Mouse (Mus musculus): Measurements from ENCODE around the gene 9230102O04Rik. TPM values are rescaled to one million over a fixed set of nuclear protein-coding genes. Genes with fewer than 3 reads are reported as not detected.

The 9230102O04Rik gene
- total RNA-seq, 1 experiment from 2014 or later: not detected

DNA sequence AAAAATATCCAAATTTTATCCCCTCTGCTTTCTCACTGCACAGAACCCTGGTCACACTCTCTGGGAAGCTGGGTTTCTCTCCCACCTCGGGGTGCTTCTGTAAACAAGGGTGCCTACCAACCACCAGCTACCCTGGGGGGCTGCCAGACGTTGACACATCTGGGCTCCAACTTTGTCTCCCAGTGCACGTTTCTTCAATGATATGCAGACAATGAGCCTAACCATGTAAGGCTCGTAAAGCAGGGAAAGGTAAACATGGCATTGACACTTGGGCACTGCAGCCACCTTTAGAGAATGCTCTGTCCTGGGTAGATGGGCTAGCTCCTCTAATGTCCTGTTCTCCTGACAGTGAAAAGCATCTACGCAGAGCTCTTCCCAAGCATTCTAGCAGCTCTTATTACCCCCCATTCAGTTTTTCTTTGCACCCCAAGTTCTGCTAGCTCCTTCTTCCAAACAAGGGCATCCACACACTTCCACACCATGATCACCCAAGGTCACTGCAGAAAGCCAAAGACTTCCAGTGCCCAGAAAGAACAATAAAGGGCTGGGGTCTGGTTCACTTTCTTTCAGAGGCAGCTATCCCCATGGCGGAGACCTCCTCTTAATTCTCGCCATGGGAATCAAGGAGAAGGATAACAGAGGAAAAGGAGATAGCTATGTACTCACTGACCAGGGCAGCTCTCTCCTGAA is 2.3 kb downstream of the 9230102O04Rik start:
- ATAC-seq (replicated peaks; ENCODE audit: low read depth, poor library complexity, severe bottlenecking): no peak

DNA sequence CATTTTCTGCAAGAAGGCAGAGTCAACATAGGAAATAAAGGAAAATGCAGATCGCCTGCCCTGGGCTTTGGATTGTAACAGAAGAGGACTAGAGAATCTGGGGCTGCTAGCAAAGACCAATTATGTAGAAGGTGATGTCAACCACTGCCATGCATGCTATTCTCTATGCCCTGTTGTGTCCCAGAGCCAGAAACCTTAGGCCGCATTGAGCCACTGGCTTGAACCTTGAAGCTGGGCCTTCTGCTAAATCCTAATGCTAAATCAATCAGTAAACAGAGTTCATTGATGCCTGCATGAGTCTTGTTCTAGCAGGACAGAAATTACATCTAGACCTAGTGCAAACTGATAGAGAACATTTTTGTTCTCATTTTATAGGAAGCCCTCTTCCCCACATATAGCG is 3.3 kb downstream of the 9230102O04Rik start:
- no peak for ATAC-seq (replicated peaks; ENCODE audit: low read depth, poor library complexity, severe bottlenecking)

DNA sequence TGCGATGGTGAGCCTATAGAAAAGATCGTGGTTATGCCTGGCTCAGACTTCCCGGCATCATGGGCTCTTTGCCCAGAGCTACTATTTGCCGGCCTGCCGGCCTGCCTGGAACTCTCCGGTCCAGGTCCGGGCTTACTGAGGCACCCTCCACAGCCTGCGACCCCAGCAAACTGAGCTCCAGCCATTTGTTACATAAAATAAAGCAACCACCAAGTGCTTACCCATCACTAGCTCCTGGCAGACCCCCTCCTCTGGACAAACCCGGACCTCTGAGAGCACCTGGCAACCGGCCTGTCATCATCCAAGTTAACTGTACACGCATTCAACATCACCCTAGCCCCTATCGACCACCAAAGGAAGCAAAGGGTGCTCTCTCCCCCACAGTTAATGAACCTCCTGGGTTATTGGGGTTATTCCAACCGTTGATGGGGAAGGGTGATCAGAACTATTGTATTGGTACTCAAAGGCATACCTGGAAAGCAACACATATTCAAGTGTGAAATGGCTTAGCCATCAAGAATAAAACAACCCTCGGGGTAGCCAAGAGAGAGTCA is 4.0 kb downstream of the 9230102O04Rik start:
- ATAC-seq (replicated peaks; ENCODE audit: low read depth, poor library complexity, severe bottlenecking): no peak

DNA sequence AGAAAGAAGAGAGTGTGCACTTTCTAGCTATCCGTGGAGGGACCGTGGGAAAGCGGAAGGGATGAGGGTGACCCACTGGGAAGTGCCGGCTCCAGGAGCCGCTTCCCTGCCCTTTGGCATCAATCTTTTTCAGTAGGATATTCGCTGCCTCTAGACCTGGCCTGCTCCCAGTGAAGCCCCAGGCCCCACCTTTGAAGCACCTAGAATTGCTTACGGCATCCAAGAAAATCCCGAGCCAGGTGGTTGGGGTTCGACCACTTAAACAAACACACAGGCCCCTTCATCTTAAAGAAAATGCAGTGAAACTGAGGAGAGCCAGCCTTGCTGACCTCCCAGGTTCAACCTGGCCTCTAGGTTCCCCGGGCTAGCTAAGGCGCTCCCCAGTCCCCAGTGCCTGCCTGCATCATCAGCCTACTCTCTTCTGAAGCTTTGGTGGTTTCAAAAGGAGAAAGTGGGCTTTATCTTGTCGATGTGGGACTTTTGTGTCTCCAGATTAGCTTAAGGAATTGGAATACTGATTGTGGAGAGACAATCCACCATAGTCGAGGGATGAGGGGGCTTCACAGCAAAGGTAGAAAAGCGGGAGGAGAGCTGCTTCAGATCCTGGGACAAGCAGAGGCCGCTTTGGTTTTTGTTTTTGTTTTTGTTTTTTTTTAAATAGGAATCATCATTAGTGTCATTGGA is 4.7 kb downstream of the 9230102O04Rik start:
- ATAC-seq (replicated peaks; ENCODE audit: low read depth, poor library complexity, severe bottlenecking): no peak

DNA sequence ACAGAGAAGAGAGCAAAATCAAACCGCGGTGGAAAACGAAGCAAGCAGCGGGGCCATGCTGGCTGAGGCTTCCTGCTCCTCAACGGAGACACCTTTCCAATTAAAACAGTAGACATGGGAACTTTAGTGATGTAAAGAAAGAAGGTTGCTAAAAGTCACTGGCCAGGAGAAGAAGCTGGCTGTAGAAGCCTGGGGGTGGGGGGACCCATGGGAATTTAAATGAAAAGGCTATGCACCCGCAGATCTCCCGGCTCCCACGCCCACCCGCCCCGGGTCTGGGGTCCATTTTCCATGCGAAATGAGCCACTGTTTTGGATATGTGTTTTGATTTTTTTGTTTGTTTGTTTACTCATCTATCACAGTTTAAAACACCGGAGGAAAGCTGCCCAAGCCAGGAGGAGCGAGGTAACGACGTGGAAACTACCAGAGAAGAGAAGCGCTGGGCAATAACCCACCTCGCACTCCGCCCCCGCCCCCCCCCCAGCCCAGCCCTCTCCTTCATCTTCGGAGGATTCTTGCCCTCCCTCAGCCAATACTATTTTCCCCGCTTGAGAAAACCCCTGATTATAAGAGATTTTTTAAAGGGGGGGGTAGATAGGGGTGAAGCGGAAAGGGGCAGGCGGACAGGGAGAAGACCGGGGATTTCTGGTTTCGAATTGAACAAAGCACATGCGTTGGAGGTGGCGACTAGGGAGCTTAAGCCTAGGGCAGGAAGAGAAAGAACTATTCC is 5.4 kb downstream of the 9230102O04Rik start:
- no peak for ATAC-seq (replicated peaks; ENCODE audit: low read depth, poor library complexity, severe bottlenecking)

DNA sequence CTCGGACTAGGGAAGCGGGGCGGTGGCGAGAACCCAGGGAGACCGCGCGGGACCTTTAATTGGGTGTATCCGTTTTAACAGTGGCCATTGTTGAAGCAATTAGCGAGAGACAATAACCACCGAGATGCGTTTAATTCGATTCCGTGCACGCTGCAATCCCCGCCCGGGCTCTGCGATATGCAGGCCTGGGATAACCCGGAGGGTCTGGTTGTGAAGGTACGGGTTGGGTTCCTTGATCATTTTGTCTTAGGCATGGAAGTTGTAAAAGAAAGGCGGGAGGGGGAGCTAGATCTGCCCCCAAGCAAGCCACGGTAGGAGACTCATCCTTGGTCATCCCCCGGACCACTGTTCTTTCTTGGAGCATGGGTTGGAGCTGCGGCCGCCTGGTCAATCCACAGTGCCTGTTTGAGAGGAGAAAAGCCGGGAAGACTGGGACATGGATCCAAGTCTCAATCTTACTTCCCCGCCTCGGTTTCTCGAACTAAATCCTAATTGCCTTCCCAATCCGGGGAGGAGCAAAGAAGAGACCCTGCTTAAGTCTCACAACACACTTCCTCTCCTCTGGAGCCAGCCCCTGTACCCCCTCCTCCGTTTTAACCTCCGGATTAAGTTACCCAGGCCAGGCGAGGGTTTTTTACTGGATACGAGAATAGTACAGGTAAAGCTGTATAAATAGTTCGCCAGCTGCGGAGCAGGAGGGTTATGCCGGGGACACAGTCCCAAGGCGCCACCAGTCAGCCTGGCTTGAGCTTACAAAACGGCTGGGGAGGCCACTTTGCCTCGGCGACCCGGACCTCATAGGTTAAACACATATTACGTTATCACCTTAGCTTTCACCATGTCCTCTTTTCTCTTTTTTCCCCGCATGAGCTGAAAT is 6.2 kb downstream of the 9230102O04Rik start:
- no peak for ATAC-seq (replicated peaks; ENCODE audit: low read depth, poor library complexity, severe bottlenecking)

DNA sequence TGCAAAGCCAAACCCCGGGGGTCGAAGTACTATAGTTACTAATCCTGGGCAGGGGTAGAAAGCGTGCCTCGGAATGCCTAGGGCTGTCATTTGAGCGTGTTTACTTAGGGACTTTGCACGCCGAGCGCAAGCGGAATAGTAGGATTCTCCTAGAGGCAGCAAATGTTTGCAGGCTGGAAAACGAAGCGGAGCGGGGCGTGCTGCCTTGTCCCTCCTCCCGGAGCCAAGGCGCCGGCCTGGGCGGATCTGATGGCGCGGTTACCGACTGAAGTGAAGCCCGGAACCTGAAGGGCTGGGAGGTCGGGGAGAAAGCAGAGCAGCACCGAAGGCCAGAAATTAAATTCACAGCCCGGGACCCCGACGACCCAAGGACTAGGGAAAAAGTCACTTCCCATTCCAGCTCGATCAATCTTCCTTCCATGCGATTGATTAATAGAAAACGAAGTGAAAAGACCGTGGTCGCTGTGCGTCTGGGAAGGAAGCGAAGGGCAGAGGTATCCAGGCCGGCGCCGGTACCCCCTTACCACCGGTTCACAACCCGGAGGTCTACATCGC is 6.9 kb downstream of the 9230102O04Rik start:
- ATAC-seq (replicated peaks; ENCODE audit: low read depth, poor library complexity, severe bottlenecking): no peak

DNA sequence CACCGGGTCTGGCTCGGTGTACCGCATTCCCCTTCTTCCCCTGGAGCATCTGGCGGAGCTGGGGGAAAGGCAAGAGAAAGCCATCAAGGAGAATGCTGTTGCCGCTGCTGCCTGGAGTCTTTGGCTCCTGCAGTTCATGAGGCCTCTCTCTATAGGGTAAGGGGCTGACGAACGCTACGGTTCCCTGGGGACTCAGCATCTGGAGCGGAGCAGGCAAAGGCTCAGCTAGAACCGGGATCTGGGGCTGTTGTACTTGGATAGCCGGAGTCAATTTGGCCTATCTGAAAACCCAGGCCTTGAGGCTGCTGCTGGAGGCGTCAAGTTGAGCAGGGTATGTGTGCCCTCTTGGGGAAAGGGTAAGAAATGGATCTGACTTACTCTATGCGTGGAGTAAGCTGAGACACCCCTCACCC is 7.7 kb downstream of the 9230102O04Rik start:
- no peak for ATAC-seq (replicated peaks; ENCODE audit: low read depth, poor library complexity, severe bottlenecking)

DNA sequence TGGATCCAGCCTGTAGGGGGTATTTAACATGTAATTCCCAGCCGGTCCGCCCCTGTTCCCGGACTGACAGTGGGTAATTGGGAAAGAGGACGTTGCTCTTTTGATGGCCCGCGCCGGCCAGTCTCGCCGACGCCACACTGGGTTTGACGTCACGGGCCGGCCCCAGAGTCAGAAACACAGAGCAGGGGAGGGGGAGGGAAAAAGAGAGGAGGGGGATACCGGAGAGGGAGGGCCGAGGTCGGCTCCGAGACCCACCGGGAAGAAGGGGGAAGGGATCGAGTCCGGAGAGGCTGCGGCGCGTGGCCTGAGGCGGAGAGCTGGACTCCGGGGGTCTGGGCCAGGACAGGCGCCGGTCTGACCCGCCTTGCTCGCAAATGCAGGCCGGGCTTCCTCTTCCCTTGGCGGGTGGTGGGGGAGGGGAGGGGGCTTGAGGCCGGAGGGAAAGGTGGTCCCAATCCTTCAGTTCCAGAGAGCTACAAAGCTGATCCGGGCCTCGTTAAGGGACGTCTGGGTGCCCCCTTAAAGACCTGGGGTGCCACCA is 8.2 kb downstream of the 9230102O04Rik start, which contains the start of gene 4930412O13Rik:
Gene 4930412O13Rik, plus strand, starts transcription at position 202 of the 541 bp plus-strand sequence.
- no peak for ATAC-seq (replicated peaks; ENCODE audit: low read depth, poor library complexity, severe bottlenecking)

DNA sequence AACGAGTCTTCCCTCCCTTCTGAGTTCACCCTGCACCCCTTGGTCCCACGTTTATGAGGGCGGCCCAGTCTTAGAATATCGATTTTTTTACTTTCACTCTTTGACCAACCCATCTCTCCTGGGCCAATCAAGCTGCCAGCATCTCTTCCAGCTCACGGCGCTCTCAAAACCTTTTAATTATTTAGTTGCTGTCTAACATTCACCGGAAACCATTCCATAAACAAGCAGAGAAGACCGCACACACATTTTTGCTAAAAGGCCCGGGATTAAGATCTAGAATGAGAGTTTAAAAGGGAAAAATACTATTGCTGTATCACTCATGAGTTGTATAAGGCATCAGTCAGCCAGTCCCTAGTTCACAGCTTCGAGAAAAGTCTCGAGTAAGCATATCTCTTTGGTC is 9.1 kb downstream of the 9230102O04Rik start:
- no peak for ATAC-seq (replicated peaks; ENCODE audit: low read depth, poor library complexity, severe bottlenecking)

DNA sequence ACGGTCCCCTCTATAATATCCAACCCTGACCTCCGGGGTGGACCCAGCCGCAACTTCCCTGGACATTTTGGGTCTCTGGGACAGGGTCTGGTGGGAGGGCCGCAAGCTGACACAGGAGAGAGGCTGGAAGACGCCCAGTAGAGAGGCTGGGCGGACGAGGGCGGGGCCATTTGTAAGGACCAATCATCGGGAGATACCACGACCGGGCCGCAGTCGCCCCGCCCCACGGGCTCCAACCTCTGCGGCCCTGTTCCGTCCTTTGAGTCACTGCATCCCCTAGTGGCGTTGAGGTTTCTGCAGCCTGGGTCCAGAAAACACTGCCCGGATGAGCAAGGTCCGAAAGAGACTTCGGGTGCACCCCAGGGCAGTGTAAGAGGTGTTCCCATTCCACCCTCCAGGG is 9.8 kb downstream of the 9230102O04Rik start:
- peak; percentile 84 for ATAC-seq (replicated peaks; ENCODE audit: low read depth, poor library complexity, severe bottlenecking)

DNA sequence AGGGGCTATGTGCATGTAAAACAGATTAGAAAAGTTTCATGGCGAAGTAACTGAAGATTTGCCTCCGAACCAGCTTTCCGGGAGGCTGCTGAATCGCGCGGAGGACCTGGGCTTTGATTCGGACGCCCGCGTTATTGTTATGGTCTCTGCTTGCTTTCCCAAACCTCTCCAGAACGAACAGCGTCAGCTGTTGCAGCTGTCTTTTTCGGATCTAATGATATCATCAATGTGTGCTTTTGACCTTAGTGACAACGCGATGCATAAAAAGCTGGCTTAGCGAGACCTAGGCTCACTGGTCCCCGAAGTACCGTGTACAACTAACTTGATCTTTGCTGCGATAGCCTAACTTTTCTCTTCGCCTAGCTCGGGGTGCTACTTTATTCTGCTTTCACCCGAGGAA is 10.2 kb downstream of the 9230102O04Rik start:
- no peak for ATAC-seq (replicated peaks; ENCODE audit: low read depth, poor library complexity, severe bottlenecking)

DNA sequence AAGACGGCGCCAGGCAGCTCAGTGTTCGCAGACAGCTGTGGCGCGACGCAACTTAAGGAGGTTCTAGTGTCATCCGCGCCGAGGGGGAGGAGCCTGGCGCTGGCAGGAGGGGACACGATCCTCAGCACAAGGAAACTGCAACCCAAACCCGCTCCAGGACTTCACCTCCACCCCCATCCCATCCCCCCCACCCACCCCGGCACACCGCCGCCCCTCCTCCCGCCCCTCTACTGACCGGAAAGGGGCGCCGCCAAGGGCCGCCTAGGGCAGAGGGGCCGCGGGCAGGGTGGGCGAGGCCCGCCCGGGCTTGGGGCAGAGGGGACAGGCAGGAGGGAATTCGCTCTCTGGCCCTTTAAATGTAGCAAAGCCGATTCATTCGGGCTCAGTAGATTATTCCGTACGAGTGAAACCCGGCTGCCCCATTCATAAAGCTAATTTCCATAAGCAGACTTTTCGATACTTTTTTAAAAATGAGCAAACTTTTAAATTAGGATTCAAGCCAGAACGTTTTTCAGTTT is 10.7 kb downstream of the 9230102O04Rik start:
- ATAC-seq (replicated peaks; ENCODE audit: low read depth, poor library complexity, severe bottlenecking): peak; percentile 19; the same call in 1 of the 2 replicates

DNA sequence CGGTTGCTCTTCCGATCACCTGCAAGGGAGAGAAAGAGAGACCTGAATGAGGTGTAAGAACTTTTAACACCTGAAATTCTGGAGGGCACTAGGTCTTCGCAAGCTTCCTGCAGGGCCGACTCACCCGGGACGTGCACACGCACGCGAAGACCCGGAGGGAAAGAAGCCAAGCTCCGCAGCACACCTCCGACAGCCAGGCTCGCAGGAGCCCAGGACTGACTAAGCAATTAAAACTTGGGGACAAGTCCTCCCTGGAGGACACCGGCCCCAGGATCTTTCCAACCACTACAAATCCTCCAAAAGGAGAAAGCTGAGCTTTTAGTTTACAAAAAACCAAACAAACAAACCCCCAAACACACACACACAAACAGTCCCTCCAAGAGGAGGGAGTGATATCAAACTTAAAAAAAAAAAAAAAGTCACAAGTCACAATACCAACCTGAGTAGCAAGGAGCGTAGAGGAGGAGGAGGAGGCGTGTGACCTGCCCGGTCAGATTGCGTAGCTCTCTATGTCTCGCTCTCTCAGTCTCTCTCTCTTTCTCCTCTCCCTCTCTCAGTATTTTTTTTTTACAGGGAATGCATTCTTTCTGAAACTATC is 11.3 kb downstream of the 9230102O04Rik start:
- ATAC-seq (replicated peaks; ENCODE audit: low read depth, poor library complexity, severe bottlenecking): peak; percentile 1; the same call in 1 of the 2 replicates

DNA sequence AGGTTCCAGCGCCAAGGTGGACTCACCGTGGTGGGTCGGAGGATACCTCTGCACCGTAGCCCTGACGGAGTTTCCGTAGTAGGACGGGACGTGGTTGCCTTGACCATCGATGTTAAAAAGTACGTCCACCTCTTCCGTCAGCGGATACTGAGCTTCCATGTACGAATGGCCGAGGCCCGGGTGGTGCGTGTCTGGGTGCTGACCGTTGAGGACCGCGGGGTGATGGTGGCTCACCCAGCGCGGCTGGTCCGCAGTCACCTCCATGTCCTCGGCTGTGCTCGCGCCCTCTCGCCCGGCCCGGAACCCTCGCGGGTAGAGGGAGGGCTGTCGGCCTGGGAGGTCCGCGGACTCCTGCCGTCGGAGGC is 12.0 kb downstream of the 9230102O04Rik start:
- no peak for ATAC-seq (replicated peaks; ENCODE audit: low read depth, poor library complexity, severe bottlenecking)

DNA sequence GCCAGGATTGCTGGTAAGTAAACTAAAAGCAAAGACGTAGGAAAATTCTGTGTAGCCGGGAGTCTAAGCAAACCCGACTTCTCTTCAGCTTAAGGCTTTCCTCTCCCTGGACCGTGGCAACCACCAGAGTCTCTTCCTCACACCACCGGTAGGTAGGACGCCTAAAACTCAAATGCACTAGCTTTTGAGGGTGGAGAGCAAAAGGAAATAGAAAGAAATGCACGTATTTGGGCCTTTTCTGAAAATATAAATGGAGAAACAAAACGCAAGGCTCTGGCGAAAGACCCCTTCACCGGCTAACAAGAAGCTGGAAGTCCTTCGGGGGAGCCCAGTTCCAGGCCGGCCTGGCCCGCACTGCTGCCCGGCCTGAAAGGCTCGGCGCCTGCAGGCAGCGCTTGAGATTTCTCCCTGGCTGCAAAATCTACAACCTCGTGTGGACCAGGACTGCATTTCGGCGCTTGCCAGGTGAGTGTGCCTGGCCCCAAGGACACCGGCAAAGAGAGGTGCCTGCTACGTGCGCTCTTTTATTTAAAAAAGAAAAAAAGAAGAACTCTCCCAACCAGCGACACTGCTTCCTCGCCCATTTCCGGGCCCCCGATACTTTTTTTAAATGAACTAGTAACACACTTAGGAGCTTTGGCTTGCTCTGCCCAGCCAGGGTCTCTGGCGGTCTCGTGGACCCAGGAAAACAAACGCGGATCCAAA is 12.6 kb downstream of the 9230102O04Rik start:
- no peak for ATAC-seq (replicated peaks; ENCODE audit: low read depth, poor library complexity, severe bottlenecking)

DNA sequence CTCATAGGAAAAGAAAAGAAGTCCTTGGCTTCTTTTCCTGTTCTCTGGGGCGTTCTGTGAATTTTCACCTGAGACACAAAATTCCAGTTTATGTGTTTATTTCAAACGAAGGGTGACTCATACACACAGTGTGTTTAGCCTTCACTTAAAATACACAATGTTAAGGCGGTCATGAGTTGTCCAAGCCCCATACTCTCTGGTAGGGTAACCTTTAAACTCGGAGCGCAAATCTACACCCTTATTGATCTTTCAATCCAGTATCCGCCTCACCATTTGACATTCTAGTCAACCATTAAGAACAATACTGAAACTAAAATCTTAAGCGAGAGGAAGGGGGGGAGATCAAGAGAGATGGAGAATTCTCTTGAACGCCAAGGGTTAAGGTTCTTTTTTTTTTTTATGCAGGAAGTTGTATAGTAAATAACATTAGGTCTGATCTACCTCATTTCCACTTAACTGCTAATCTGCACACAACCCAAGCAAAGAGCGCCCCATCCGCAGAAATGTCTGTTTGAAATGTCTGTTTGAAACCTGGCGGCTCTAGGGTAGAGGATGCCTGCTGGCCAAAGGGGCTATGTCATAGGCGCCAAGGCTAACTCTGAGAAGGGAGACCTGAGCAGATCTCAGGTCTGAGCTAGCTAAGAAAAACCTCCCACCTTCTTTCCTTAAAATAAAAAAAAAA is 13.5 kb downstream of the 9230102O04Rik start:
- ATAC-seq (replicated peaks; ENCODE audit: low read depth, poor library complexity, severe bottlenecking): no peak
